Mouse (Mus musculus) lung, embryonic 14.5 days (tissue): ENCODE measurements at regions not wholly inside any gene's neighbourhood (a gene's known extent, or its start where the extent isn't known, plus 50 kb on each side); places are given as distances from the start of the nearest gene placed in this dataset.

Experiments used
- ATAC-seq: fragments of 200-750 bp; cut with Nextera tagmentation; 2 replicates; pipeline ENCODE4 v1.8.0; 2017; ENCODE audit warnings: mild to moderate bottlenecking, moderate TSS enrichment, moderate library complexity; ENCODE audit not compliant: insufficient read depth
- DNase-seq: peaks from one replicate; pipeline ENCODE4 v3.0.0-alpha.2; 2015
- H3K27ac ChIP-seq: fragments of 300-500 bp; sonication (generic); 2 replicates; pipeline ENCODE4 v1.5.1; 2014; ENCODE audit warnings: low read depth, mild to moderate bottlenecking, moderate library complexity
- H3K27me3 ChIP-seq: fragments of 300-500 bp; sonication (generic); 2 replicates; pipeline ENCODE4 v1.6.1; 2014; ENCODE audit warnings: low read length, control low read depth; ENCODE audit not compliant: insufficient read depth
- H3K36me3 ChIP-seq: fragments of 300-500 bp; sonication (generic); 2 replicates; pipeline ENCODE4 v1.6.1; 2014; ENCODE audit warnings: control low read depth; ENCODE audit not compliant: insufficient read depth
- H3K4me1 ChIP-seq: fragments of 300-500 bp; sonication (generic); 2 replicates; pipeline ENCODE4 v1.6.1; 2014; ENCODE audit warnings: antibody characterized with exemption, control low read depth; ENCODE audit not compliant: insufficient read depth
- H3K4me2 ChIP-seq: fragments of 300-500 bp; sonication (generic); 2 replicates; pipeline ENCODE4 v1.6.1; 2014; ENCODE audit warnings: mild to moderate bottlenecking
- H3K4me3 ChIP-seq: fragments of 300-500 bp; sonication (generic); 2 replicates; pipeline ENCODE4 v1.5.1; 2014; ENCODE audit warnings: low read depth, low read length
- H3K9ac ChIP-seq: fragments of 300-500 bp; sonication (generic); 2 replicates; pipeline ENCODE4 v1.6.1; 2014
- H3K9me3 ChIP-seq: fragments of 300-500 bp; sonication (generic); 2 replicates; pipeline ENCODE4 v1.6.1; 2016; ENCODE audit warnings: low read depth, low read length, control low read depth
- CTCF ChIP-seq: IDR thresholded peaks from 2 replicates; pipeline ENCODE4 v1.5.1; 2016; ENCODE audit warnings: antibody characterized with exemption, low read depth
- WGBS: fragments of 180-500 bp; shearing (Covaris S2); extraction: QIAGEN DNeasy Blood & Tissue Kit; methylation state at CpG from one replicate; pipeline ENCODE4 v1.1.7; 2014; 5-methylcytosine and 5-hydroxymethylcytosine counted together

GRCm38 (mm10) chr9:30076482-30076881, 113.5 kb upstream of the Ntm start:
- Histone ChIP-seq H3K9ac (no peak overlapping the region), H3K4me3 (no peak overlapping the region), H3K4me1 (no peaks in the 10 kb centered on the region), H3K27me3 (no peaks in the 10 kb centered on the region), H3K9me3 (no peaks in the 10 kb centered on the region), H3K4me2 (no peak overlapping the region), H3K27ac (no peak overlapping the region), H3K36me3 (no peaks in the 10 kb centered on the region)
- ATAC-seq (no peak), DNase-seq (no peak)
- TF ChIP-seq CTCF: no peak
- 36% methylated on average over 3 of the region's 3 CpGs for WGBS

DNA sequence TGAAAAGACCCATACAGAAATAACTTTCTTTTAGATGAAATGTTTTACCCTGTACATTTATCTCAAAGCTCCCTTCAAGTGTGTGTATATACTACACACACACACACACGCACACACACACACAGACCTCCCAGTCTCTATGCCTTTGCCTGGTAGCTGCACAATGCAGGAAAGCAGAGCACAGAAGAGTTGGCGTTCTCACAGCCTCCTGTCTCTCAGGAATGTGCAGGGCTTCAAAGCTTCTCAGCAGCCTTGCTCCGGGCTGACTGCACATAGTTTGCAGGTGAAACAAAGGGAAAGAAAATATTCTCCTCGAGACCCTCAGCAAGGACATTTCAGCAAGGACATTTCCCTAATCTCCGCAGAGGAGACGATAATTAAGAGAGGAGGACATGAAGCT, 139.0 kb upstream of the Ntm start:
- no peak overlapping the region for H3K4me3 ChIP-seq
- WGBS: 46% methylated on average over 6 of the region's 6 CpGs
- no peaks in the 10 kb centered on the region for H3K4me1 ChIP-seq
- H3K27ac ChIP-seq: no peak overlapping the region
- ATAC-seq (no peak), DNase-seq (peak; percentile 12)
- no peaks in the 10 kb centered on the region for H3K9me3 ChIP-seq
- H3K36me3 ChIP-seq: no peaks in the 10 kb centered on the region
- TF ChIP-seq CTCF: no peak
- no peaks in the 10 kb centered on the region for H3K27me3 ChIP-seq
- no peak overlapping the region for H3K9ac ChIP-seq
- no peak overlapping the region for H3K4me2 ChIP-seq

GRCm38 (mm10) chr9:30122371-30122770, 159.4 kb upstream of the Ntm start:
- Histone ChIP-seq H3K4me1 (no peaks in the 10 kb centered on the region), H3K4me2 (no peak overlapping the region), H3K36me3 (no peaks in the 10 kb centered on the region), H3K4me3 (no peak overlapping the region), H3K9me3 (no peaks in the 10 kb centered on the region), H3K27me3 (no peaks in the 10 kb centered on the region), H3K9ac (no peak overlapping the region), H3K27ac (no peak overlapping the region)
- ATAC-seq (no peak), DNase-seq (no peak)
- TF ChIP-seq CTCF: no peak
- 63% methylated on average over 3 of the region's 3 CpGs for WGBS

- 70% methylated on average over 6 of the region's 6 CpGs for WGBS
- H3K9ac ChIP-seq: no peak overlapping the region
- ATAC-seq (no peak), DNase-seq (no peak)
- H3K27me3 ChIP-seq: no peaks in the 10 kb centered on the region
- no peak overlapping the region for H3K4me2 ChIP-seq
- no peaks in the 10 kb centered on the region for H3K36me3 ChIP-seq
- no peaks in the 10 kb centered on the region for H3K4me1 ChIP-seq
- no peak overlapping the region for H3K4me3 ChIP-seq
- H3K9me3 ChIP-seq: no peaks in the 10 kb centered on the region
- TF ChIP-seq CTCF: no peak
- no peak overlapping the region for H3K27ac ChIP-seq
These were observed 166.2 kb upstream of the Ntm start for GRCm38 (mm10) chr9:30129151-30129550.

- TF ChIP-seq CTCF: no peak
- no peaks in the 10 kb centered on the region for H3K4me1 ChIP-seq
- H3K9ac ChIP-seq: no peak overlapping the region
- H3K27me3 ChIP-seq: no peaks in the 10 kb centered on the region
- 65% methylated on average over 2 of the region's 2 CpGs for WGBS
- H3K4me2 ChIP-seq: no peak overlapping the region
- ATAC-seq: no peak
- no peak overlapping the region for H3K4me3 ChIP-seq
- H3K27ac ChIP-seq: no peak overlapping the region
- no peaks in the 10 kb centered on the region for H3K36me3 ChIP-seq
- DNase-seq: peak; percentile 60
- no peaks in the 10 kb centered on the region for H3K9me3 ChIP-seq
These were observed 168.7 kb upstream of the Ntm start for GRCm38 (mm10) chr9:30131626-30132025.

DNA sequence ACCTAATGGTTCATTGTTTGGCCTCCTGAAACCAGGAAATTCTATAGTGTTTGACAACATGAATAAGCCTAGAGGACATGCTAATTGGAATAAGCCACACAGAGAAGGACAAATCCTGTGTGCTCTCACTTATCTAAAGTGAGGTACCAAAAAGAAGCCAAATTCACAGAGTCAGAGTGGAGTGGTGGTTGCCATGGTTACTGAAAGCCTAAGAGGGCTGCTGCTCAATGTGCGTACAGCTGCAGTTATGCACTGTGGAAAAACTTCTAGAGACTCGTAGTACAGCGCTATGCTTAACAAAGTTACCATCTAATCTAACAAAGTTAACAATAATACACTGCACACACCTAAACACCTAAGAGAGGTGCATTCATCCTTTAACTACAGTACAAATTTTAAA, 171.4 kb upstream of the Ntm start:
- TF ChIP-seq CTCF: no peak
- Histone ChIP-seq H3K27ac (no peak overlapping the region), H3K9ac (no peak overlapping the region), H3K4me1 (no peaks in the 10 kb centered on the region), H3K4me2 (no peak overlapping the region), H3K9me3 (no peaks in the 10 kb centered on the region), H3K4me3 (no peak overlapping the region), H3K27me3 (no peaks in the 10 kb centered on the region), H3K36me3 (no peaks in the 10 kb centered on the region)
- WGBS: 55% methylated on average over 3 of the region's 3 CpGs
- no peak for ATAC-seq
- peak; percentile 60 for DNase-seq

DNA sequence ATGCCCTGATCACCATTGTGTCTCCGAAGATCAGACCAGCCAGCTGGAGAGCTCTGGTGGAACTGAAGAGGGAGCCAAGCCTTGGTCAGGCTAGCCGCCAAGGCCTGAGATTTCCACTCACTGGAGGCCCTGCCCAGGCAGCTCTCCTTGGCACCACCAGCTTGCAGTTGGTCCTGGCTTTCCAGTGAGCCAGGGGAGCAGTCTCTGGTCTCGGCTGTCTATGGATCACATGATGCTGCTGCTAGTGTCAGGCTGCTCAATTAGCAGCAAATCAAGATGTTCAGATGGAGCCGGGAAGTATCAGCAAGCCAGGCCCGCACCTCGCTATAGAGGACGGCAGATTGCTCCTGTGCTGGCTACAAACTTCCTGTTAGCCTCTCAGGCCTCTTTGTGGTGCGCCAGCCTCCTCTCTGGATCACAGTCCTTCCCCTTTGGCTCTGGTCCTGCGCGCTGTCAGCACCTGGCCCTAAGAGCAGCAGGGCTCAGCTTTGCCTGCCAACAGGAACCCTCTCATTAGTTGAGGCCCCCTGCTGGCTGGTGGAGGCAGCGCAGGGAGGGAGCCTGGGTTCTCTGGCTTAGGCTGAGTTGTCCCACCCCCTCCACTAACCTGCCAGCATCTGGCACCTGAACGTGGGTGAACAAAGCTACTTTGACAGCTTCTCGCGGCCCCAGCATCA, 174.8 kb upstream of the Ntm start:
- Histone ChIP-seq H3K36me3 (no peaks in the 10 kb centered on the region), H3K27me3 (no peaks in the 10 kb centered on the region), H3K9ac (no peak overlapping the region), H3K4me2 (peak overlapping the region; percentile 42), H3K27ac (no peak overlapping the region), H3K9me3 (no peaks in the 10 kb centered on the region), H3K4me3 (no peak overlapping the region), H3K4me1 (peaks cover 6% of the 10 kb centered on the region; the same call in 1 of the 2 replicates)
- TF ChIP-seq CTCF: peak; percentile 94
- DNase-seq: peak; percentile 92
- WGBS: 21% methylated on average over 14 of the region's 14 CpGs
- peak; percentile 85 for ATAC-seq
